Mouse (Mus musculus) v-Abl transformed pro-B cells (cell line): ENCODE results near the gene Olfr1094.

Experiments used
- in situ Hi-C, 2 experiments: fragments of 400-800 bp; cut with MboI; formaldehyde crosslinking; loops; one replicate each; pipeline ENCODE4 v1.15.1; 2025; ENCODE audit not compliant: unreplicated experiment in 2 of 2

The Olfr1094 gene

GRCm38 (mm10) chr2:86824363-86824762 is at the start of gene Olfr1094:
Olfr1094 (plus strand) TSS chr2:86824663.
- in situ Hi-C loops, result no loop called here

GRCm38 (mm10) chr2:86782179-86782578 is 42.3 kb upstream of the Olfr1094 start, which contains the start of gene Olfr1093:
Olfr1093 (plus strand) TSS chr2:86782479.
- in situ Hi-C loops, result no loop called here

- in situ Hi-C loops, result no loop called here
These were observed 14.5 kb upstream of the Olfr1094 start, which contains the start of gene Olfr141 for GRCm38 (mm10) chr2:86809918-86810317. Olfr141 (minus strand) TSS chr2:86810018.

GRCm38 (mm10) chr2:86851596-86851995 is 27.1 kb downstream of the Olfr1094 start, which contains the start of gene Olfr1095:
Olfr1095 (minus strand) TSS chr2:86851696.
- in situ Hi-C loops, result no loop called here

GRCm38 (mm10) chr2:86874702-86875101 is 50.2 kb downstream of the Olfr1094 start, which contains the start of gene Gm13723:
Gm13723 (minus strand) TSS chr2:86874802.
- in situ Hi-C loops, result no loop called here
